Mouse (Mus musculus) forebrain, embryonic 10.5 days (tissue): ENCODE results near the gene Fut4. TPM values are rescaled to one million over a fixed set of nuclear protein-coding genes. Genes with fewer than 3 reads are reported as not detected.
A peak's percentile ranks its signal among the peaks of the same experiment; 100 is the strongest.

Source experiments
- DNase-seq: peaks from one replicate; pipeline ENCODE4 v3.0.0-alpha.2; 2017; ENCODE audit warnings: low spot score; ENCODE audit errors: extremely low spot score
- H3K27ac ChIP-seq: fragments of 300-500 bp; sonication (generic); 2 replicates; pipeline ENCODE4 v1.5.1; 2016; ENCODE audit warnings: mild to moderate bottlenecking
- H3K27me3 ChIP-seq: fragments of 300-500 bp; sonication (generic); 2 replicates; pipeline ENCODE4 v1.6.1; 2016; ENCODE audit warnings: mild to moderate bottlenecking; ENCODE audit not compliant: poor library complexity, severe bottlenecking
- H3K36me3 ChIP-seq: fragments of 300-500 bp; sonication (generic); replicated peaks from 2 replicates; pipeline ENCODE4 v1.6.1; 2016; ENCODE audit warnings: mild to moderate bottlenecking, moderate library complexity
- H3K4me1 ChIP-seq: fragments of 300-500 bp; sonication (generic); 2 replicates; pipeline ENCODE4 v1.6.1; 2016
- H3K4me3 ChIP-seq: fragments of 300-500 bp; sonication (generic); 2 replicates; pipeline ENCODE4 v1.5.1; 2016; ENCODE audit warnings: mild to moderate bottlenecking, moderate library complexity
- H3K9me3 ChIP-seq: fragments of 300-500 bp; sonication (generic); 2 replicates; pipeline ENCODE4 v1.6.1; 2016; ENCODE audit warnings: mild to moderate bottlenecking, moderate library complexity
- WGBS: fragments of 180-500 bp; shearing (Covaris S2); methylation state at CpG from one replicate; pipeline ENCODE4 v1.1.7; 2016; 5-methylcytosine and 5-hydroxymethylcytosine counted together
- polyA plus RNA-seq: library from polyadenylated mRNA; unstranded; fragments of >200 nt; fragmentation: Nextera tagmentation; extraction: Ambion mirVana; gene quantifications from 2 replicates; pipeline ENCODE4 v1.2.1, GENCODE M21; 2016

The Fut4 gene
- polyA plus RNA-seq, 1 experiment from 2014 or later: 2.4 TPM

DNA sequence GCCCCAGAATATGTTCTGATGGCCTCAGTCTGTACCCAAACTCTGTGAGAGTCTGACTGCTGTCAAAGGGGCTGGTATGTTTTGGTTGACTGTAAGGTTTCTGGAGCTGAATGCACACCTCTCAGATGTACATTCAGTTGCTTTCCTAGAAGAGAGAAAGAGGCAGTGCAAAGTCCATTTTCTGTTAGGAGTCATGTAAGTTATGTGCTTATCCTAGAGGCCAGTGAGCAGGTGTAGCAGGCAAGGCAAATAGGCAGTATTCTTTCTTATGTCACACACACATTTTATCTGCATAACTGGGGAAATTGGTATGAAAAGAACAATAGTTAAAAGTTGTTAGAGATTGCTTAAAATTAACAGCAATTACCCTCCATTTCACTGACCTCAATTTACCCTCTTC, 1.8 kb upstream of the Fut4 start:
- no peak overlapping the region for H3K27ac ChIP-seq
- no peak for DNase-seq
- no peaks in the 10 kb centered on the region for H3K9me3 ChIP-seq
- no peak overlapping the region for H3K4me3 ChIP-seq
- peaks cover 15% of the 10 kb centered on the region for H3K4me1 ChIP-seq
- peaks cover 43% of the 10 kb centered on the region for H3K27me3 ChIP-seq
- no peaks in the 10 kb centered on the region for H3K36me3 ChIP-seq

- WGBS: 2% methylated on average over 50 of the region's 50 CpGs
- Histone ChIP-seq H3K36me3 (no peaks in the 10 kb centered on the region), H3K4me1 (peaks cover 15% of the 10 kb centered on the region), H3K9me3 (no peaks in the 10 kb centered on the region), H3K27ac (peak overlapping the region; percentile 83), H3K27me3 (peaks cover 43% of the 10 kb centered on the region), H3K4me3 (peak overlapping the region; percentile 67)
- peak; percentile 36 for DNase-seq
These were observed 641 bp downstream of the Fut4 start for GRCm38 (mm10) chr9:14751503-14752000.

GRCm38 (mm10) chr9:14750901-14751502, 1.2 kb downstream of the Fut4 start:
- Histone ChIP-seq H3K4me3 (peak overlapping the region; percentile 67), H3K27ac (peak overlapping the region; percentile 83), H3K27me3 (peaks cover 43% of the 10 kb centered on the region), H3K36me3 (no peaks in the 10 kb centered on the region), H3K4me1 (peaks cover 15% of the 10 kb centered on the region), H3K9me3 (no peaks in the 10 kb centered on the region)
- WGBS: 59% methylated on average over 42 of the region's 42 CpGs
- no peak for DNase-seq

- H3K27me3 ChIP-seq: no peaks in the 10 kb centered on the region
- DNase-seq: no peak
- no peak within 1 kb of the TSS for H3K27ac ChIP-seq
- no peaks in the 10 kb centered on the region for H3K9me3 ChIP-seq
- H3K4me3 ChIP-seq: no peak within 1 kb of the TSS
- WGBS: 87% methylated on average over 19 of the region's 19 CpGs
- no peaks in the 10 kb centered on the region for H3K36me3 ChIP-seq
- H3K4me1 ChIP-seq: no peaks in the 10 kb centered on the region
These were observed 11.9 kb downstream of the Fut4 start, which contains the start of gene Piwil4 for GRCm38 (mm10) chr9:14740151-14740924. TSS of gene Piwil4 (minus strand) at chr9:14740733.

DNA sequence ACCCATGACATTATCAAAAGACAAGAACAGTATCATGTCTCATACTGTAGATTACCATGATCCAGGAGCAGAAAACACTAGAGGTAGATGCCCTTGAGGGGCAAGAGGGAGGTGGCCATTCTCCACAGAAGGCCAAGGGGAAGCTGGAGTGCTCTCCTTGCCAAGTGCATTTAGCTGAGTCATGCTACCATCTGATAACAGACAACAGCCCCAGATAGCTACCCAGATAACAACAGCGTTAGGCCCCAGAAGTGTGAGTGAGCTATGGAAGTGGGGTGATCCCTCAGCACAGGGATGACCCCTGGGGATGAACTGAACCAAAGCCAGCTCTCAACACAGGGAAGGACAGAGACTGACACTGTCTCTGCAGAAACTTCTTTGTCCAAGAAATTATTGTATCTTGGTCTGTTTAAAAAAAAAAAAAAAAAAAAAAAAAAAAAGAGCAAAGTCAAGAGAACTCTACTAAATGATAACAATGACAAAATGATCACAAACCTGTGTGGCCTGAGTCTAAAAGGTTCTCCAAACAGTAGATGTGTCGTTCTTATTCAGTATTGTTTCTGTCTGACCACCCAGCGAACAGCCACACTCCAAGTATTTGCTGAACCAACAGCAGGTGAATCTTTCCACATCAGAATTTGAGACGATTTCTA, 12.6 kb downstream of the Fut4 start:
- no peak for DNase-seq
- 89% methylated on average over 4 of the region's 4 CpGs for WGBS

GRCm38 (mm10) chr9:14730941-14731541, 21.2 kb downstream of the Fut4 start:
- no peak for DNase-seq
- peak overlapping the region; percentile 51 for H3K27ac ChIP-seq
- WGBS: 52% methylated on average over 9 of the region's 9 CpGs

More for the DNA sequence above, 12.6 kb downstream of the Fut4 start:
- no peaks in the 10 kb centered on the region for H3K27me3 ChIP-seq
- H3K4me3 ChIP-seq: no peak overlapping the region
- no peaks in the 10 kb centered on the region for H3K4me1 ChIP-seq
- no peaks in the 10 kb centered on the region for H3K36me3 ChIP-seq
- H3K9me3 ChIP-seq: no peaks in the 10 kb centered on the region
- H3K27ac ChIP-seq: no peak overlapping the region

DNA sequence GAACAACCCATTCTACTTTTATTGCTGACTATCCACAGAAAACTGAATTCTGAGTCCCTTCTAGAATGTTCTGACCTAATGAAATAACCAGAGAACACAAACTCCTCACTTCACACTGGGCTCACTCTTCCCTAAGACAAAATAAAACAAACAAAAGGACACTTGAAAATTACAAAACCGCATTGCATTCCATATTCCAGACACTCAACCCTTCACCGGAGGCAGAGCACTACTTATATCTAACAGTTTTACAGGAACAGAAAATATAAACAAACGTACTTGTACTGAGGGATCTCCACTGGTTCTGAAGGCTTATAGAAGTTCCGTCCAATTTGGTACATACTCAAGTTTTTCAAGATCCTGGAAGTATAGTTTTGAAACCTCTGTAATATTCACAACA, 23.8 kb downstream of the Fut4 start:
- Histone ChIP-seq H3K4me1 (peaks cover 28% of the 10 kb centered on the region), H3K4me3 (no peak overlapping the region), H3K27me3 (no peaks in the 10 kb centered on the region), H3K9me3 (no peaks in the 10 kb centered on the region), H3K36me3 (no peaks in the 10 kb centered on the region), H3K27ac (no peak overlapping the region)
- WGBS: 90% methylated on average over 4 of the region's 4 CpGs
- DNase-seq: no peak

More at GRCm38 (mm10) chr9:14730941-14731541, 21.2 kb downstream of the Fut4 start:
- H3K36me3 ChIP-seq: no peaks in the 10 kb centered on the region
- H3K4me3 ChIP-seq: no peak overlapping the region
- peaks cover 28% of the 10 kb centered on the region for H3K4me1 ChIP-seq
- no peaks in the 10 kb centered on the region for H3K9me3 ChIP-seq
- no peaks in the 10 kb centered on the region for H3K27me3 ChIP-seq

DNA sequence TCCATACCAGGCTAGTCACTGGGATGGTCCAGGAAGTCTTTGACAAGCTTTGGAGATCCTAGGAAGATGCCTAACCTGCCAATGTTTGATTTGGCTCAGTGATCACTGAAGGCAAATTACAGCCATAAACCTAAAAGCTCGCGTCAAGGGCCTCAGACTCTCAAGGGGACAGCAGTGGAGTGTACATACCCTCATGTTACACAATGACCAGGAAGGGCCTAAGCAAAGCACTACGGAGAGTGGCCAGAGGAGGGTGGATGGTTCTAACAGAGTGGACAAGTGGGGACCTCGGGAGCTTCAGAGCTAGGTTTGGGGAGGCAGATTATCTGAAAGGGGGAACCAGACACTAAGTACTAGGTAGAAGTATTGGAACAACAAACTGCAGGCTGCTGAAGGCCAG, 25.6 kb downstream of the Fut4 start:
- no peak for DNase-seq
- Histone ChIP-seq H3K4me3 (no peak overlapping the region), H3K27me3 (0 out of 2 replicates have a peak, but pooled peaks cover 8% of the 10 kb centered on the region), H3K4me1 (peaks cover 25% of the 10 kb centered on the region), H3K27ac (no peak overlapping the region), H3K9me3 (no peaks in the 10 kb centered on the region), H3K36me3 (no peaks in the 10 kb centered on the region)
- 94% methylated on average over 4 of the region's 4 CpGs for WGBS

DNA sequence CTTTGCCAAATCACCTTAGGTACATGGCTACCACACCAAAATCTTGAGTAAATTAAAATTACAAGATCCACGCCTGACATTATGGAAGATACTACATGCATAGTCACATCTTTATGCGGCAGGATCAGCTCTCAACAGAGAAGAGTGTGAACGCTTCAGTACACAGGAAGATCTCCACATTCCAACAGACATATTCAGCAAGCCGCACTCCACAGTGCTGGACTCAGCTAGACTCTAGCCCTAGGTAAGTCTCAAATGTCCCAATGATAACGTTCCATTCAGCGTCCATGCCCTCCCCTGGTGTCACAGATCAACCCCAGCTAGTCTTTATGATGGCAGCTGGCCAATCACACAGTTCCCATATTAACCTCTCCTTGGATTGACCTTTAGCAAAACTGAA, 26.2 kb downstream of the Fut4 start:
- Histone ChIP-seq H3K27me3 (0 out of 2 replicates have a peak, but pooled peaks cover 8% of the 10 kb centered on the region), H3K36me3 (no peaks in the 10 kb centered on the region), H3K9me3 (no peaks in the 10 kb centered on the region), H3K4me1 (peaks cover 19% of the 10 kb centered on the region), H3K4me3 (no peak overlapping the region), H3K27ac (no peak overlapping the region)
- no peak for DNase-seq
- 92% methylated on average over 6 of the region's 6 CpGs for WGBS

DNA sequence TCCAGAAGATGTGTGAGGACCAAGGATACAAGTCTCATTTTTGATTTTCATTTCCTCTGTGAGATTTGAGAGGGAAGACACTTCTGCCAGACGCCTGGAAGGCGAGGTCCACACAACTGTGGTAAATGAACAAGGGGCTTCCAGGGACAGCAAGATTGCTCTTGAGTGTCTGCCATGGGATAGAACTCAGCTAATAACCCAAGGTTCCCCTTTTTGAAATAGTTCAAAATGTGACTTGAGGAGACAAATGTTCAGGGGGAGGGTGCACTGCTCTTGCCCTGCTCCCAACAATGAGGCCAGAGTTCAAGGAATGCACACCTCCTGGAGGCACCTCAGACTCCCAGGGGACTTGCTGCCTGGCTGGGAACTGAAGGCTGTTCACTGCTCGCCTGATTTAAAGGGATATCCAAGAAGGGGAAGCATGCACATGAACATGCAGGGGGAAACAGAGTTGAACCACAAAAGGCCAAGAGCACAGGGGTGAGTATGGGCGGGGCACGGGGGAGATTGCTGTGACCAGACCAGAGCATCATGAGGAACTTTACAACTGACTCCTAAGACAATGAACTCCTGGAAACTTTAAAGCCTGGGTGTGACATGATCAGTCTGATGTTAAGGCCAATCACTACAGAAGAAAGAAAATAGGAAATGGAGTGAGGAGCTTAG, 27.3 kb downstream of the Fut4 start:
- 83% methylated on average over 5 of the region's 5 CpGs for WGBS
- no peak for DNase-seq
- H3K4me3 ChIP-seq: no peak overlapping the region
- no peaks in the 10 kb centered on the region for H3K36me3 ChIP-seq
- 0 out of 2 replicates have a peak, but pooled peaks cover 8% of the 10 kb centered on the region for H3K27me3 ChIP-seq
- H3K27ac ChIP-seq: no peak overlapping the region
- no peaks in the 10 kb centered on the region for H3K9me3 ChIP-seq
- H3K4me1 ChIP-seq: peaks cover 9% of the 10 kb centered on the region

- DNase-seq: no peak
- 88% methylated on average over 5 of the region's 5 CpGs for WGBS
- no peaks in the 10 kb centered on the region for H3K9me3 ChIP-seq
- H3K27me3 ChIP-seq: 0 out of 2 replicates have a peak, but pooled peaks cover 8% of the 10 kb centered on the region
- H3K4me3 ChIP-seq: no peak overlapping the region
- H3K36me3 ChIP-seq: no peaks in the 10 kb centered on the region
- H3K4me1 ChIP-seq: peaks cover 4% of the 10 kb centered on the region; the same call in 1 of the 2 replicates
- H3K27ac ChIP-seq: no peak overlapping the region
These were observed 30.6 kb downstream of the Fut4 start for GRCm38 (mm10) chr9:14721610-14722009.

- H3K4me1 ChIP-seq: peaks cover 4% of the 10 kb centered on the region; the same call in 1 of the 2 replicates
- H3K27ac ChIP-seq: no peak overlapping the region
- no peaks in the 10 kb centered on the region for H3K9me3 ChIP-seq
- H3K4me3 ChIP-seq: no peak overlapping the region
- no peaks in the 10 kb centered on the region for H3K36me3 ChIP-seq
- DNase-seq: no peak
- H3K27me3 ChIP-seq: 0 out of 2 replicates have a peak, but pooled peaks cover 8% of the 10 kb centered on the region
- 71% methylated on average over 2 of the region's 2 CpGs for WGBS
These were observed 31.8 kb downstream of the Fut4 start for GRCm38 (mm10) chr9:14720384-14720783.
